Mouse (Mus musculus) megakaryocyte, embryonic 14.5 days (primary cell): Measurements from ENCODE around the gene Atg10.

Experiments
- FLI1 ChIP-seq: IDR thresholded peaks from 2 replicates; pipeline ENCODE4 v1.6.1; 2012; ENCODE audit warnings: low read length, inconsistent platforms, mixed read lengths
- GATA1 ChIP-seq: IDR thresholded peaks from 3 replicates; pipeline ENCODE4 v1.6.1; 2012; ENCODE audit warnings: mixed read lengths, low read length, inconsistent platforms, borderline replicate concordance

DNA sequence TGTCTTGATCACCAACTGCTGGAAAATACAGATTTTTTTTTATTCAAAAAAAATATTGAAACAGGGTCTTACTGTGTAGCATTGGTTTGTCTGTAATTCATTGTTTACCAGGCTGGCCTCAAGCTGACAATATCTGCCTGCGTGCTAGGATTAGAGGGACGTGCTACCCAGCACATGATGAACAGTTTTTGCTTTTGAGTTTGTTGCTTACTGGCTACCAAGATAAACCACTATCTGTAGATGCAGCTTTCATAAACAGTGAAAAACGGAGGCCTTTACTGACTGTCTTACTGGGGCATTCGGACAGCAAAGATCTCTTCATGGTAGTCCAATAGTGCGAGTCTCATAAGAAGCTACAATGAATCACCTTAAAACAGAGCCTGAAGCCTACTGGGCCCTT is 333.7 kb downstream of the Atg10 start:
- TF ChIP-seq GATA1, result no peak
- TF ChIP-seq FLI1, result no peak
